Mouse (Mus musculus) retina, adult 2 months (tissue): Measurements from ENCODE around the gene Efna4.

Experiments
- DNase-seq: peaks from one replicate; pipeline ENCODE4 v3.0.0-alpha.2; 2012; ENCODE audit warnings: low read depth, low spot score

Gene Efna4

GRCm38 (mm10) chr3:89331561-89331960 lies 6.3 kb downstream of the Efna4 start:
- no peak for DNase-seq

DNA sequence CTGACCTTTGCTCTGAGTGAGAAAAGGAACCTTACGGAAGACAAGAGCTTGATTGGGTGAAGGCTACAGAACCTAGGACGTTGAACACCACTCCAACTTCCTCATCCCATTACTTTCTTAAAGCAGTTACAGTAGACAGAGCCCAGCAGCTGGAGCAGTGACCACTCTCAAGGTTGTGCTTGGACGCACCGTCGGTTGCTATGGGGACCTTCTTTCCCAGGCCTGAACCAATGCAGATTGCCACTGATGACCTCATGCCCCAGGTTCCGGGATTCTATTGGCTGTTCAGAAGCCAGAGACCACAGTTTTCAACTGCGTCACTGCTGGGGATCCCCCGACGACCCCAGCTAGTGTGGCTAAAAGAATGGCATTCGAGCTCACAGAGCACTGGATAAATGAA lies 6.9 kb downstream of the Efna4 start:
- no peak for DNase-seq

GRCm38 (mm10) chr3:89330346-89330745 lies 7.5 kb downstream of the Efna4 start:
- DNase-seq = no peak

- no peak for DNase-seq
Measured at GRCm38 (mm10) chr3:89328623-89329022, 9.2 kb downstream of the Efna4 start.

DNA sequence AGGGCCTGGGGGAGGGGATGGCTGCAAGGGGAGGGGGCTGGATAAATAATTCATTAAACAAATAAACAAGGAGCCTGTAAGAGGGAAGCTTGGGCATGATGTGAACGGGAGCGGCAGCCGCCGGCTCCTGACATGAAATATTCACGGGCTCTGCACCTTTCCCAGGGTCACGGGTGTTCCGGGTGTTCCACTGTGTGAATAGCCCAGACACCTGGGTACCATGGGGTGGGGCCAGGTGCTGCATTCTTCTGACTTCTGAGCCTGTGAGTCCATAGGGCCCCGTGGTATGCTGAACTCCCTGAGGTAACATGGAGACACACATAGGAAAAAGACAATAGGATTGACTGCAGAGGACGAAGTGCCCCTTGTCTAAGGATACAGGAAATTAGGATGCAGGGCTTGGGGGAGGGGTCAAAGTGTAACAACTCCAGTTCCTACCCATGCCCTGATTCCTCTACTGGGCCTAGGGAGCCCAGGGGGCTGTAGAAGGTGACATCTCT lies 10.4 kb downstream of the Efna4 start:
- DNase-seq = no peak

DNA sequence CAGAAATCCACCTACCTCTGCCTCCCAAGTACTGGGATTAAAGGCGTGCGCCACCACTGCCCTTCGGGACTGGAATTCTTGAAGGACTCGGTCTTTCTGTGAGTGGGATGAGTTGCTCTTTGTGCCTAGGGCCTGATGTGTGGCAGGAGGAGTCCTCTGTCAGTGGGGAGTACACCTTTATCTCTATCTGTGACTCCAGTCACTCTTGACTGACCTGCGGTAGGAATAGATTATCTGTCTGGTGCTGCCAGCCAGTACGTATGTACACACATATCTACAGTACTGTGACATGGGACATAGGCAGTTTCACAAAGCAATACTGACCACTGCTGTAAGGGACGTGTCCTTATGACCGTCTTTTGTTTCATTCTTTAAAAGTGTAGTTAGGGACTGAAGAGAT lies 11.9 kb downstream of the Efna4 start:
- no peak for DNase-seq

DNA sequence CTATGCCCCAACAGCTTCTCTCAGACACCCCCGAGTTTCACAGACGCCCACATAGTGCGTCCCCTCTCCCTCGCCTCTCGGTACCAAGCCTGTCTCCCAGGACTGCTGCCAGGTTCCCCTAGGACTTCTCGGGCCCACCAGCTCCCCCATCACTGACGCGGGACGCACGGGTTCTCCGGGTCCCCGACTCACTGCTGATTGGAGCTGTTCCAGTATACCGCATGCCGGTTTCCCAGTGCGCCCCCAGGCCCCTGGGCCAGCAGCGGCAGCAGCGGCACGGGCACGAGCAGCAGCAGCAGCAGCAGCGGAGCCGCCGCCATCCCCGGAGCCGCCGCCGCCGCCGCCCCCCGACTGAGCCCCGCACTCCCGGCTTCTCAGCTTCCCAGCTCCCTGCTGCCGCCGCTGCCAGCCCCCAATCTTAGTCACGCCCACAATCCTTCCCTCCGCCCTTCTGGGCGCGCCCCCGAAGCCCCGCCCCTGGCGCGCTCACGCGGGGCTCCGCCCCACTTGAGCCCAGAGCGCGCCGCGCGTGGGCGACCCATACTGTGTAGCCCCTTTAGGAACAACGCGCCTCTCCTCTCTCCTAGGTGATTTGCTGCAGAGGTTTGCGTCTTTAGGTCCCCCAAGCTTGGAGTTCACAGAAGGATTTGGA lies 15.2 kb downstream of the Efna4 start, which contains the start of gene Efna3:
TSS of gene Efna3 (minus strand) at position 452 of the 652 bp plus-strand sequence.
- DNase-seq = peak; percentile 32

GRCm38 (mm10) chr3:89322131-89322500 lies 15.7 kb downstream of the Efna4 start:
- no peak for DNase-seq

- no peak for DNase-seq
Measured at GRCm38 (mm10) chr3:89321183-89322130, 16.4 kb downstream of the Efna4 start.

DNA sequence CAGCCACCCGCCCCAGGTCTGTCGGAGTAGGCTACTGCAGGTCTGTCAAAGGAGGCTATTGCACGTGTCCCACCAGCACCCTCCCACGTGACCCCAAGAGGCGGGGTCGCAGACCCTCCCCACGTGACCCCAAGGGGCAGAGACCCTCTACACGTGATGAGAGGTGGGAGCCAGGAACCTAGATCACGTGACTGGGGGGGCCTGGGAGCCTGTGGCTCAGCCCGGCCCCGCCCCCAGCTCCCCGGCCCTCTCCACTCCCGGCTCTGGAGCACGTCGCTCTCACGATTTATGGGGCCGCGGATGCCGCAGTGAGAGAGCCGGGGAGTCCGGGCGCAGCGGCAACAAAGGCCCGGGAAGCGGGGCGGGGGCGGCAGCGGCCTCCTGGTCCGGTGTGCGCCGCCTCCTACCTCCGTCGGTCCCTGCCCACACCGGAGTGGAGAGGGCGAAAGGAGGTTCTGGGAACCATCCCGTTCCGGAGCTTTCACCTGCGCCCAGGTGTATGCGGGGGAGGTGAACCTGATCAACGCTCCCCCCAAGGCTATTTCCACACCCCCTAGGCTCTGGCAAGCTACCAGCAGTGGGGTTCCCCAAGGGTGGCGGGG lies 17.1 kb downstream of the Efna4 start:
- no peak for DNase-seq

DNA sequence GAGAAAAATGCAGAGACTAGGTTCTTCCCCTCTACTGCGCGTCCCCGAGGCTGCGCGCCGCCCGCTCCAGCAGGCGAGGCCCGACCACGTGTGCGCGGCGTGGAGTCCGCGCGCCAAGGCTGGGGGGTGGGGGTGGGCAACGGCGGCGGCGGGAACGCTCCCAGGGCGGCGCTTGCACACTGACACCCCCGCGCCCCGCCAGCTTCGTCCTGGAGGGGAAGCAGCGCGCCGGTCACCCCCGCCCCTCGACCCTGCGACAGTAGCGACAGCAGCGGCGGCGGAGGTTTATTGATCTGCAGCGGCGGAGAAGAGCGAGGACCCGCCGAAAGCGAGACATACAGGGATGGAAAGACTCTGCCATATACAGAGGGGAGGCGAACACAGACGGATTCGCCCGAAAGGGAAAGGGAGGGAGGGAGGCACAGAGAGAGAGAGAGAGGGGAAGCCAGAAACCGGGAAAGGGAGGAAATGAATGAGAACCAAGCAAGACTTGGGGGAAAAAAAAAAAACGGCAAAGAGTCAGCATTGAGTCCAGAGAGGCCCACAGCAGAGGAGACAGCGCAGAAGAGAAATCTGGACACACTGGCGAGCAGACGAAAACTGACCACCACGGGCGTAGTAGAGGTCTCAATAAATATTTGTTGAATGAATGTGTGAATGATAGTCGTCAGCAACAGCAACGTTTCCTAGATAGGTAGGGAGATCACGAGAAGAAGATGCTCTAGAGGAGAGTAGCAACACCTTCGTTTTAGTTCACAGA lies 18.1 kb downstream of the Efna4 start:
- no peak for DNase-seq

GRCm38 (mm10) chr3:89318971-89319590 lies 18.7 kb downstream of the Efna4 start:
- DNase-seq = no peak

DNA sequence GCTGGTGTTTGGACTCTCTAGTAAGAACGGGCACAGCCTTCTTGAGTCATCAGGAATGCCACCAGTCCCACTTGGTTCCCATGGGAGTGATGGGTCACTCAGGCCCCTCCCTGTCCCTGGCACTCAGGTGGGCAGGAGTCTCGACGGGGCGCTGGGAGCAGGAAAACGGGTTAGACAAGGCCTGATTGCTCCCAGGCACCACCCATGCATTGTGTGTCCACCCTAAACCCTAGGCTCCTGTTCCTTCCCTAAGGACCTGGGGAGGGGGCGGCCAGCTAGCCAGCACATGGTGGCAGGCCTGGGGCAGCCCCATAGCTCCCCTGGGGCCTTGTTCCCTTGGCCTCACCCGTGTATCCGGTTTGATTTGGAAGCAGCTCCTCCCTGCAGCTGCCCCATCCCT lies 19.5 kb downstream of the Efna4 start:
- DNase-seq = no peak

- no peak for DNase-seq
Measured at GRCm38 (mm10) chr3:89317246-89317645, 20.6 kb downstream of the Efna4 start.

GRCm38 (mm10) chr3:89316833-89317232 lies 21.0 kb downstream of the Efna4 start:
- peak; percentile 61 for DNase-seq

DNA sequence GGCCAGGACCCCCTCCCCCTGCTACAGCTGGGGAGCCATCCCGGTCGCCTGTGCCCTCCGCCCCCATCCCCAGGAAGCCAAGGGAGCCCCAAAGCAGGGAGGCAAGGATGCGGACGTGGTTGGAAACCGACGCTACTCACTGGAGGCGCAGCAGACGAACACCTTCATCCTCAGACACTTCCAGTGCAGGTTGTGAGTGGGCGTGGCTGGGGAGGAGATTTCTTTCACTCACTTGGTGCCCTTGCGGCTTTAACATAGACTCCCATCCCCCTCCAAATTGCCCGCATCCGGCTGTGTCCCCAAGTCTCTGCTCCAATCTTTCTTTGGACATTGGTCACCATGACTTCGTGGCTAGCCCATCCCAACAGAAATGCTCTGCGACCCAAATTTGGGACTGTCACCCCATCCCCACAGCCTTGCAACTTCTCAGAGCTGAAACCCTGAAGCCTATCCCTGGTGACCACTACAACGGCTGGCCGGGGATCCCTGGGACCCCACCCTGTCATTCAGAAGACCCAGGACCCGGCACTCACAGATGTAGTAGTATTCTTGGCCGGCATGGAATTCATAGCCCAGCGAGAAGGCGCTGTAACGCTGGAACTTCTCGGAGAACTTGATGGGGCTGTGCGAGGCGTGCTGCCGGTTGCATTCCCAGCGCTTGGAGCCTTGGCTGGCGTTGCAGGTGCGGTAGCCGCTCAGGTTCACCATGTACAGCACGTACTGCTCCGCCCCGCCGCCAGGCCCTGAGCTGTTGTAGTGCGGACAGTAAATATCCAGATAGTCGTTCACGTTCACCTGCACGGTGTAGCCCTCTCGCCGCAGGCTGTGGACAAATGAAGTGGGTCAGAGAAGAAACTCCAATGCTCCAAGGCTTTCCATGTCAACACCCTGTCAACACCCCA lies 21.6 kb downstream of the Efna4 start:
- DNase-seq = no peak

DNA sequence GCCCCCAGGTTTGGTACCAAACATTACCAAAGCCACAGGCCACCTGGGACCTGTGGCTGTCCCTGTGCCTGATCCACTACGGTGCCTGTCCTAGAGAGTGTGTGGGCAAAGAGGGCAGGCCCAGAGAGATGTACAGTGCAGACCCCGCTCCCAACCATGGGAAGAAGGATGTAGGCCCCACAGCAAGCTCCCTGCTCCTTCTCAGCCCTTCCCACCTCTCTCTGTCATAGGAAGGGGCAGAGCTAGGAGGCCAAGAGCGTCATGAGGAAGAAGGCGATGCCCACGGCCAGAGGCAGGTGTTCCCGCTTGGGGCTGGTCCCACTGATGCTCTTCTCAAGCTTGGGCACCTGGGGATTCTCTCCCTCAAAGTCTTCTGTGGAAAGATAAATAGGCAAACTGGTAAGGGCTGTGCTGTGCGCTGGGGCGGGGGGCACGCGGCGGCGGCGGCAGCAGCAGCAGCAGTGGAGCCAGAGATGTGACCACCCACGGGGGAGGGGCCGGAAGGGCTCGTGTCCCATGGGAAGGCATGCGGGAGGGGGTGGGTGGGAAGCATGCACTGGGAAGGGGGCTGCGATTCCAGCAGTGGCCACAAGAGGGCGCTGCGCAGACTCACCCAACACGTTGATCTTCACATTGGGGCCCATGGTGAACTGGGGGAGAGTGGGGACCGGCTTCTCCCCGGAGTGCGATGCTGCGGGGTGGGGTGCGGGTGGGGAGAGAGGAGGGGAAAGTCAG lies 22.5 kb downstream of the Efna4 start:
- peak; percentile 44 for DNase-seq

DNA sequence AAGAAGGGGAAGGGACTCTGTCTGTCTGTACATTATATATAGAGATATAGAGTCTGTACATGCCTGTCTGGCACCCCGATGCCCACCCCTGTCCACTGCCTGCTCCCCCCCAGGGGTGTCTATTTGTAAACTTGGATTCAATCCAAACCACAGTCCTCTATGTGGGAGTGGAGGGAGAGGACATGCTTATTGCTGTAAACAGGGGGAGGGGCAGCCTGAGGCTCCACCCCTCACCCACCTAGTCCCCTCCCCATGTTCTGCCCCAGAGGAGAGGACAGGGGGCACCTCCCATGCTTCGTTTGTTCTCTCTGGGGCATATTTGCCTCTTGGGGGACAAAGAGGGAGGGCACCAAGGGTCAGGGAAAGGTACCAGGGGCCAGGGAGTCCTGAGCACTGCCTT lies 23.0 kb downstream of the Efna4 start:
- no peak for DNase-seq

GRCm38 (mm10) chr3:89314340-89314739 lies 23.5 kb downstream of the Efna4 start:
- no peak for DNase-seq
